Mouse (Mus musculus): ENCODE data around the gene Gm7879.

Gm7879 gene

GRCm38 (mm10) chr5:43948111-43948743 is 35.3 kb downstream of the Gm7879 start:
- peak in 1 of 2 experiments; percentile 2 for DNase-seq (ENCODE audit: low spot score in 2 of 2)

- no peak for DNase-seq (ENCODE audit: low spot score in 2 of 2)
Observed at GRCm38 (mm10) chr5:43948748-43949275, 35.9 kb downstream of the Gm7879 start.

GRCm38 (mm10) chr5:43953241-43953640 is 40.3 kb downstream of the Gm7879 start:
- DNase-seq (ENCODE audit: low spot score in 2 of 2), result no peak

- no peak for DNase-seq (ENCODE audit: low spot score in 2 of 2)
Observed at GRCm38 (mm10) chr5:43959884-43960440, 47.0 kb downstream of the Gm7879 start.

GRCm38 (mm10) chr5:43961056-43961455 is 48.1 kb downstream of the Gm7879 start:
- no peak for DNase-seq (ENCODE audit: low spot score in 2 of 2)

Data from frontal cortex, postnatal 25 days (tissue).